Mouse (Mus musculus) cortical plate, adult 2 months (tissue): ENCODE data around the gene Dnase2b.

Source experiments
- CTCF ChIP-seq: fragments of 200-500 bp; IDR thresholded peaks from 2 replicates; pipeline ENCODE4 v1.5.1; 2011; ENCODE audit warnings: mild to moderate bottlenecking, control low read depth, low read length; ENCODE audit not compliant: insufficient read depth; ENCODE audit errors: extremely low read depth
- POLR2A ChIP-seq: fragments of 200-500 bp; IDR thresholded peaks from 2 replicates; pipeline ENCODE4 v1.6.1; 2011; ENCODE audit warnings: mild to moderate bottlenecking, low read length, control low read depth; ENCODE audit not compliant: insufficient read depth; ENCODE audit errors: extremely low read depth

DNA sequence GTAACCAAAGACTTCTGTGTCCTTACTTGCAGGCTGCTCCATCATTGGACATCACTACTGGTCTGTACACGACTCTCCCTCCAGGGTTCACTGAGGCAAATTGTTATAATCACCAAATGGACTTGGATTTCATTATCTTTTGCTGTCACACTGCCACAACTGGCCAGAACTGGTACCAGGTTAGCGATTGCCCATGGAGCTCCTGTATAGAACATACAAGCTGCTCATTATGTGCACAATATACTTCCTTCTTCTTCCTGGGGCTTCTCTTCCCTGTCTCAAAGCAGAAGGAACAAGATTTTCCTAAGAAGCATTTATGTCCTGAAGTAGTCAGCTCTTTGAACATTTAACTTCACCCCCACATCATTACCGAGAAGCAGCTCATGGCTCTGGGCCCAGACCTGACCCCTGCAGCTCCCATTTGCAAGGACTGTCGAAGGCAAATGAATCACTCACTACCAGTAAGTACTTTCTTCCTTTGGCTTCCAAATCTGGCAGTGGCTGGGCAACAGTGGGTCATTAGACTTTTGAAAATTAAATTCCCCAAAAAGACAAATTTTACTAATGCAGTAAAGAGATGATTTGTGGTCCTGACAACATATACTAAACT is 26.5 kb upstream of the Dnase2b start:
- TF ChIP-seq CTCF (no peak), POLR2A (no peak)
